Mouse (Mus musculus): ENCODE measurements at regions not wholly inside any gene's neighbourhood (a gene's known extent, or its start where the extent isn't known, plus 50 kb on each side); places are given as distances from the start of the nearest gene placed in this dataset.

- ATAC-seq (replicated peaks in 1 of 2; ENCODE audit: insufficient read depth in 1 of 2, low FRiP score in 2 of 2, low TSS enrichment in 1 of 2, low read depth in 1 of 2, poor library complexity in 2 of 2, severe bottlenecking in 2 of 2), result peak; percentile 14 to 39; a peak in 2 of 4 replicates
Measured at GRCm38 (mm10) chr13:83072073-83072472, 431.8 kb upstream of the Mef2c start.

- ATAC-seq (replicated peaks in 1 of 2; ENCODE audit: insufficient read depth in 1 of 2, low FRiP score in 2 of 2, low TSS enrichment in 1 of 2, low read depth in 1 of 2, poor library complexity in 2 of 2, severe bottlenecking in 2 of 2), result peak; percentile 80 to 86
Measured at GRCm38 (mm10) chr13:83074219-83074965, 429.4 kb upstream of the Mef2c start.

GRCm38 (mm10) chr13:83075320-83075877 is 428.4 kb upstream of the Mef2c start:
- peak; percentile 52 to 55 for ATAC-seq (replicated peaks in 1 of 2; ENCODE audit: insufficient read depth in 1 of 2, low FRiP score in 2 of 2, low TSS enrichment in 1 of 2, low read depth in 1 of 2, poor library complexity in 2 of 2, severe bottlenecking in 2 of 2)

GRCm38 (mm10) chr13:83076611-83077010 is 427.2 kb upstream of the Mef2c start:
- ATAC-seq (replicated peaks in 1 of 2; ENCODE audit: insufficient read depth in 1 of 2, low FRiP score in 2 of 2, low TSS enrichment in 1 of 2, low read depth in 1 of 2, poor library complexity in 2 of 2, severe bottlenecking in 2 of 2), result no peak

- no peak for ATAC-seq (replicated peaks in 1 of 2; ENCODE audit: insufficient read depth in 1 of 2, low FRiP score in 2 of 2, low TSS enrichment in 1 of 2, low read depth in 1 of 2, poor library complexity in 2 of 2, severe bottlenecking in 2 of 2)
Measured at GRCm38 (mm10) chr13:83077085-83077484, 426.7 kb upstream of the Mef2c start.

GRCm38 (mm10) chr13:83079291-83079690 is 424.5 kb upstream of the Mef2c start:
- ATAC-seq (replicated peaks in 1 of 2; ENCODE audit: insufficient read depth in 1 of 2, low FRiP score in 2 of 2, low TSS enrichment in 1 of 2, low read depth in 1 of 2, poor library complexity in 2 of 2, severe bottlenecking in 2 of 2), result peak in 1 of 2 experiments; percentile 49; a peak in 1 of 4 replicates

GRCm38 (mm10) chr13:83084948-83085347 is 418.9 kb upstream of the Mef2c start:
- no peak for ATAC-seq (replicated peaks in 1 of 2; ENCODE audit: insufficient read depth in 1 of 2, low FRiP score in 2 of 2, low TSS enrichment in 1 of 2, low read depth in 1 of 2, poor library complexity in 2 of 2, severe bottlenecking in 2 of 2)

GRCm38 (mm10) chr13:83099908-83100307 is 403.9 kb upstream of the Mef2c start:
- ATAC-seq (replicated peaks in 1 of 2; ENCODE audit: insufficient read depth in 1 of 2, low FRiP score in 2 of 2, low TSS enrichment in 1 of 2, low read depth in 1 of 2, poor library complexity in 2 of 2, severe bottlenecking in 2 of 2), result no peak

- no peak for ATAC-seq (replicated peaks in 1 of 2; ENCODE audit: insufficient read depth in 1 of 2, low FRiP score in 2 of 2, low TSS enrichment in 1 of 2, low read depth in 1 of 2, poor library complexity in 2 of 2, severe bottlenecking in 2 of 2)
Measured at GRCm38 (mm10) chr13:83110610-83111009, 393.2 kb upstream of the Mef2c start.

GRCm38 (mm10) chr13:83111503-83111902 is 392.3 kb upstream of the Mef2c start:
- peak; percentile 19 to 51; a peak in 2 of 4 replicates for ATAC-seq (replicated peaks in 1 of 2; ENCODE audit: insufficient read depth in 1 of 2, low FRiP score in 2 of 2, low TSS enrichment in 1 of 2, low read depth in 1 of 2, poor library complexity in 2 of 2, severe bottlenecking in 2 of 2)

- ATAC-seq (replicated peaks in 1 of 2; ENCODE audit: insufficient read depth in 1 of 2, low FRiP score in 2 of 2, low TSS enrichment in 1 of 2, low read depth in 1 of 2, poor library complexity in 2 of 2, severe bottlenecking in 2 of 2), result peak; percentile 79 to 91
Measured at GRCm38 (mm10) chr13:83112323-83112722, 391.5 kb upstream of the Mef2c start.

GRCm38 (mm10) chr13:83112741-83113140 is 391.1 kb upstream of the Mef2c start:
- peak; percentile 24 to 34; a peak in 2 of 4 replicates for ATAC-seq (replicated peaks in 1 of 2; ENCODE audit: insufficient read depth in 1 of 2, low FRiP score in 2 of 2, low TSS enrichment in 1 of 2, low read depth in 1 of 2, poor library complexity in 2 of 2, severe bottlenecking in 2 of 2)

- ATAC-seq (replicated peaks in 1 of 2; ENCODE audit: insufficient read depth in 1 of 2, low FRiP score in 2 of 2, low TSS enrichment in 1 of 2, low read depth in 1 of 2, poor library complexity in 2 of 2, severe bottlenecking in 2 of 2), result no peak
Measured at GRCm38 (mm10) chr13:83113808-83114207, 390.0 kb upstream of the Mef2c start.

- no peak for ATAC-seq (replicated peaks in 1 of 2; ENCODE audit: insufficient read depth in 1 of 2, low FRiP score in 2 of 2, low TSS enrichment in 1 of 2, low read depth in 1 of 2, poor library complexity in 2 of 2, severe bottlenecking in 2 of 2)
Measured at GRCm38 (mm10) chr13:83114401-83114800, 389.4 kb upstream of the Mef2c start.

GRCm38 (mm10) chr13:83115691-83116090 is 388.1 kb upstream of the Mef2c start:
- ATAC-seq (replicated peaks in 1 of 2; ENCODE audit: insufficient read depth in 1 of 2, low FRiP score in 2 of 2, low TSS enrichment in 1 of 2, low read depth in 1 of 2, poor library complexity in 2 of 2, severe bottlenecking in 2 of 2), result no peak

- no peak for ATAC-seq (replicated peaks in 1 of 2; ENCODE audit: insufficient read depth in 1 of 2, low FRiP score in 2 of 2, low TSS enrichment in 1 of 2, low read depth in 1 of 2, poor library complexity in 2 of 2, severe bottlenecking in 2 of 2)
Measured at GRCm38 (mm10) chr13:83120343-83120742, 383.5 kb upstream of the Mef2c start.

GRCm38 (mm10) chr13:83123596-83123995 is 380.2 kb upstream of the Mef2c start:
- ATAC-seq (replicated peaks in 1 of 2; ENCODE audit: insufficient read depth in 1 of 2, low FRiP score in 2 of 2, low TSS enrichment in 1 of 2, low read depth in 1 of 2, poor library complexity in 2 of 2, severe bottlenecking in 2 of 2), result no peak

- no peak for ATAC-seq (replicated peaks in 1 of 2; ENCODE audit: insufficient read depth in 1 of 2, low FRiP score in 2 of 2, low TSS enrichment in 1 of 2, low read depth in 1 of 2, poor library complexity in 2 of 2, severe bottlenecking in 2 of 2)
Measured at GRCm38 (mm10) chr13:83124651-83125050, 379.2 kb upstream of the Mef2c start.

GRCm38 (mm10) chr13:83126438-83126837 is 377.4 kb upstream of the Mef2c start:
- ATAC-seq (replicated peaks in 1 of 2; ENCODE audit: insufficient read depth in 1 of 2, low FRiP score in 2 of 2, low TSS enrichment in 1 of 2, low read depth in 1 of 2, poor library complexity in 2 of 2, severe bottlenecking in 2 of 2), result no peak
